Mouse (Mus musculus) granulocyte monocyte progenitor cell, adult 5-6 weeks (primary cell): ENCODE results near the gene Myzap. TPM values are rescaled to one million over a fixed set of nuclear protein-coding genes. Genes with fewer than 3 reads are reported as not detected.
"Not testable (repeated sequence)": the region's sequence is repeated elsewhere in the genome, so short reads cannot be mapped to it uniquely, and the experiment has no call there.

Experiments
- ATAC-seq: replicated peaks from 2 replicates; pipeline ENCODE4 v1.8.0; 2016; ENCODE audit warnings: mild to moderate bottlenecking, moderate TSS enrichment, inconsistent platforms; ENCODE audit not compliant: poor library complexity, severe bottlenecking
- total RNA-seq, 2 experiments: library from RNA; stranded (forward) in 1 of 2; stranded (reverse) in 1 of 2; fragments of 200-712, 200-1000 nt in 1 of 2; fragments of >200 nt in 1 of 2; fragmentation: Nextera tagmentation in 1 of 2; gene quantifications; 2 replicates each; pipeline ENCODE4 v1.2.3; 2014 to 2017

The Myzap gene
- total RNA-seq, 2 experiments from 2014 or later: not detected

DNA sequence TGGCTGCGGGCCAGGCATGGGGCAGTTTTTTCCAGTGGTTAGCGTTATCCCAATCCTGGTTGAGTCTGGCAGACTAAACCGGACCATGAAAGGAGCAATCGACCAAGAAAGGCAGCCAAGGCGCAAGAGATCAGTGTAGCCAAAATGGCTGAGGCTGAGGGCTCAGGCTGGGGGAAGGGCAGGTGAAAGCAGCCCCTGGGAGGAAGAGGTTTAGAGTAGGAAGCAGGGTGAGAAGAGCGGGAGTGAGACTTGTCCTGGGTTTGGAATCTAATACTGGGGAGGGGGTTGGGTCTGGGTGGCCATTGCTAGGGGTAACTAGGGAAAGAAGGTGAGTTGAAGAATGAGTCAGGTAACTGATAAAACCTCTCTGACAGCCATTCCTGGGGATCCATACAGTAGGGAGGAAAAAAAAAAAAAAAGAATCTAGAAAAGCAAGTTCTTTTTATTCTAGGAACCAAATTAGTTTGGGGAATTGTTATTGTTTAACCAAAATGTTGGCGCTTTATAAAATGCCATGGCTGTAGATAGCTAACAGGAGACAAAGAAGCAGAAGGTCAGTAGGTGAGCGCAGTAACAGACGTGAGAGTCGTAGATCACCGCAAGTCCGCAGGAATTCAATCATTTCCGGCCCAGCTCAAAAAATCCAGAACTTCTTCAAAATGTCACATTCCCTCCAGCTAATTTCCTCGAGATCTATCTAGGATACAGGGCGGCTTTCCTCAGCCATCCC, 99.7 kb downstream of the Myzap start:
- ATAC-seq: no peak

DNA sequence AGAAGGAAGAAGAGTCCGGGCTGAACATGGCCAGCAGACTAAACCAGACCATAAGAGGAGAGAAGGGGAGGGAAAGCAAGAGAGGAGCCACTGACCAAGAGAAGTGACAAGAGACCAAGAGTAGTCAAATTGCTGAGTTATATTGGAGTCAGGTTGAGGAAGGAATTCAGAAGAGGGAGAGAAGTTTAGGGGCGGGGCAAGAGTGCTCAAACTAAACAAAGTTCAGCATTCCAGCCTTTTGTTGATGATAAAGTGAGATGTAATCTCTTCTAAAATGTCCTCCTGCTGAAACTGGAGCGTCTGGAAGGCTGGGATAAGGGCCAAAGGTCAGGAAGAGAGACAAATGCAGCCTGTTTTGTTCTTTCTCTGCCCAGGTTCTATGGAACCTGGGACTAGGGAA, 102.1 kb downstream of the Myzap start:
- ATAC-seq: no peak

DNA sequence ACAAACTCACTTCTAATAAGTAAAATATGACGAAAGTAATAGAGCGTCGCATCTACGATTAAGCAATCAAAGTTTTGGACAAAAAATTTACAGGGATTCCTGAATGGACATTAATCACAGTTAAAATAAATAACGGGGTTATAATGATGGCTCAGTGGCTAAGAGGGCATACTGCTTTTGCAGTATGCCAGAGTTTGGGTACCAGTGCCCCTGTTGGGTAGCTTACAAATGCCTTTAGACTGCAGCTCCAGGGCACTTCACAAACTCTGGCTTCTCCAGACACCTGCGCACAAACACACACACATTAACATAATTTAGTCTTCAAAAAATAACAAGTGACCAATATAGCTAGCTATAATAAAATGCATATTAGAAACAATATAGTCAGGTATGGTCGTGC, 106.0 kb downstream of the Myzap start:
- no peak for ATAC-seq

DNA sequence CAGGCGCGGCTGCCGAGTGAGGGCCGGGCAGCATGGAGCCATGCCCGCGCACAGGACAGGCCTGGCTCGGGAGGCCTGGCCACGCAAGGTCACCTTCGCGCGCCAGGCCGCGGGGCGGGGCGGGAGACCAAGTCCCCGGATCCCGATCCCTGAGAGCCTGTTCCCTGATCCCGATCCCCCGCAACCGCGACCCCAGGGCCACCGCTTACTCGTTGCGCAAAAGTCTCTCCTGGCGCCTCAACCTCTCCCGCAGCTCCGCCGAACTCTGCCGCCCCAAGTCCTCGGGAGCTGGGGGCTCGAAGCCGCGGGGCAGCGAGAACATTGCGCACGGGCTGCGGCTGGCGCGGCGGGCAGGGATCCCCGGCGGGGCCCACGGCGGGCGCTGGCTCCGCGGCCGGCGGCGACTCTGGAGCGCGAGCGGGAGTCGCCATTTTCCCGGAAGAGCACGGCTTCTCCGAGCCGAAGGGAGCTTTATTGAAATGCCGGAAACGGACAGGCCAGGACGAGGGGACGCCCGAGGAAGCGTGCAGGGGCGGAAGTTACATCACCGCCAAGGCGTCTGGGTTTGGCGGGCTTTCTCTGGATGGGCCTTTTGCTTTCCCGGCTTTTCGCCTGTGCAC, 106.6 kb downstream of the Myzap start, which contains the start of gene Polr2m:
Polr2m (minus strand) TSS at position 461 of the 620 bp plus-strand sequence.
- ATAC-seq: peak; percentile 98

DNA sequence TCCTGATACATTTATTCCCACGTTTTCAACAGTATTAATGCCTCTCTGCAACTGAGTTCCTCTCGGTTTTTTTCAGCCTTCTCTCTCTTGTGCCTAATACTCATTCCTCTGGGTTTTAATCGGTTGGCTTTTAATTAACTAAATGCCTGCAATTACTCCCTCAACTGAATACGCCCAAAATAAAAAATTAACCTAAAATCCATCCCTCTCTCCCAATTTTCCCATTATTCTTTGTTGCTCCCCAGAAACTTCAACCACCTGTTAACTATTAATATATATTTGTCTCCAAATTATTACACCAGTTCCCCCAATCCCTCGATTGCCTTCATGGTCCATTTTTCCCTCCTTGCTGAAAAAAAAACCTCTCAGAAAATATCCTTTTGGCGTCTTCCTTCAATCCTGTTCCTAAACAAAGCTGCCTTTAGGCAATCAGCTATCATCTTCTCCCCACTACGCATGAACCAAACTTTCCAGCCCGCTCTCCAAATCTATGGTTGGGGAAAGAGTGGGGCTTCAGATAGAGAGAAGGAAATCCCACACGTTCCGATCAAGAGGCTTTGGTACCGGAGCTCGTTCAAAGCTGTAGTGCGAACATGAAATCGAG, 107.2 kb downstream of the Myzap start:
- ATAC-seq: no peak

DNA sequence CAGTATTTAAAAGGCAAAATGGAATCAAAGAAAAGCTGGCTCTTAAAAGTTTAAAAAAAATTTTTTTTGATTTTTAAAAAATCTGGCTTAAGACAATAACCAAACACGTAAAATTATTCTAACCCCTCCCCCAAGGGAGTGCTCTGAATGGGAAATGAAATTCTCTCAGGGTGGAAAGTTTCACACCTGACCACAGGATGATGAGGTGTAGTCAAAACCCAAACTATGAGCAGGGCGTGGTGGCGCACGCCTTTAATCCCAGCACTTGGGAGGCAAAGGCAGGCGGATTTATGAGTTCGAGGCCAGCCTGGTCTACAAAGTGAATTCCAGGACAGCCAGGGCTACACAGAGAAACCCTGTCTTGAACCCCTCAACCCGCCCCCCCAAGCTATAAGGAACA, 108.3 kb downstream of the Myzap start:
- not testable (repeated sequence) for ATAC-seq

DNA sequence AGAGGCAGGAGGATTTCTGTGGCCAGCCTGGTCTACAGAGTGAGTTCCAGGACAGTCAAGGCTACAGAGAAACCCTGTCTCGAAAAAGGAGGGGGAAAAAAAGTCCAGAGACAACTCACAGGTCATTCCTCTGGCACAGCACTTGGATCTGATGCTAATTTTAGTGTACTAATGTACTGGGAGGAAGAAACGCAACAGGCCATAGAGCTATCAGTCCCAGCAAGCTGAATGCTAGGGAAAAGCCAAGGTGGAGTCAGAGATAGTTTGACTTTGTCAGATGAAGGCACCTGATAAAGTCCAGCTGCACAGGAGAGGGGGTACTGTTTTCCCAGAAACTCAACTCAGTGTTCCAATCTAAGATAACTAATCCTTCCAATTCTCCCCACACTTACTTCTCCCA, 111.9 kb downstream of the Myzap start:
- no peak for ATAC-seq

DNA sequence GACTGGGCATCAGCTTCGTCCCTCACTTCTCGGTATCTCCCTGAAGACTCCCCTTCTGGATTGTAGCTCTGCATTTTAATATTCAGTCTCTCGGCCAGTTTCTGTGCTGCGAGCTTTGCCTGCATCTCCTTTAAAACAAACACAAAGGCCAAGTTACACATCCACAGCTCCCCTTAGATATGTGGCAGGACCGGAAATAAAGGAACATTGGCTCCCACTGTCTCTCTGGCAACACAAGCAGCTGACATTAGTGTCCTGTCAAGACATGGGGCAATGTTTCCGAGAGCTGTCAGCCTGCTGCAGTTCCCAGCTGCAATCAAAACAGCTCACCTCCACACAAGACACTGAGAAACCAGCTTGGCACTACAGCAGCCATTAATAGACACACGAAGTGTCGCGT, 112.7 kb downstream of the Myzap start:
- ATAC-seq: no peak

DNA sequence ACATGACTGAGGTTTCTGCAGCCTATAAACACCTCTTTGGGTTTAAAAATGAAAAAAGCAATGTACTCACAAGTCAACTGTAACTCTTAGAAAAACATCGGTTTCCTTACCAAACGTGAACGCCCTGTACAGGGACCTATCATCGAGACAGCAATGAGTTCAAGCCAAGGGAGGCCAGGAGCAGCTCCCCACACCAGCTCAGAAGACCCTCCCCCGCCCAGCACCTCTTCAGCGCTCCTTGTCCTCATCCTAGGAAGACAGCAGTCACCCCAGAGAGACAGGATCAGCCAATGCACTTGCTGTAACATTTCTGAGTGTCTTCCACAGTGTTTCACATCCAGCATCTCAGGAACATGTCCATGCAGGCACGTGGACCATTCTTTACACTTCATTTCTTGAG, 113.6 kb downstream of the Myzap start:
- no peak for ATAC-seq

DNA sequence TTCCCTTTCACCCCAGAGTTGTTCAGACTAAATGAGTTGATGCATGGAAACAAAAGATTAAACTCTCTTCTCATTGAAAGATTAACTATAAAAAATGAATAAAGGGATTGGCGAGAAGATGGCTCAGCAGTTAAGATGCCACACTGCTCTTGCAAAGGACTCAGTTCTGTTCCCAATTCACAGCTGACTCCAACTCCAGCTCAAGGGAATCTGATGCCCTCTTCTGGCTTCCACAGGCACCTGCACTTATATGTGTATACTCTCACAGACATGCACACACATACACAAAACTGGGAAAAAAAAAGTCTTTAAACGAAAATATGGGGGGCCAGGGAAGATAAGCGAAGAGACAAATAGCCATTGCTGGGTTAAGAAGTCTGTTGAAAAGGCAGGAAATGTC, 115.6 kb downstream of the Myzap start:
- ATAC-seq: no peak

DNA sequence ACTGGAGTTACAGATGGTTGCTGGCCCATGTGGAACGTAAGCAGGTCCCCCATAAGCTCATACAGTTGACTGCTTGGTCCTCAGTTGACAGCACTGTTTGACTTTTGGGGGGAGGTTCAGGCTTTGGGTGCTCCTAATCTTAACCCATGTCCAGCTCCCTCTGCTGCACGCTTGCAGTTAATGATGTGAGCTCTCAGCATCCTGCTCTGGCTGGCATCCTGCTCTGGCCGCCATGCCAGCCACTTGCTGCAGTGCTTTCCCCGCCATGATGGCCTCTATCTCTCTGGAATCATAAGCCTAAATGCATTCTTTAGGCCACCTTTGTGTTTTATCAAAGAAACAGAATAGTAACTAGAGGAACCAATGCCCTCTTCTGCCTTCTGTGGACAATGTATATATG, 116.6 kb downstream of the Myzap start:
- no peak for ATAC-seq

DNA sequence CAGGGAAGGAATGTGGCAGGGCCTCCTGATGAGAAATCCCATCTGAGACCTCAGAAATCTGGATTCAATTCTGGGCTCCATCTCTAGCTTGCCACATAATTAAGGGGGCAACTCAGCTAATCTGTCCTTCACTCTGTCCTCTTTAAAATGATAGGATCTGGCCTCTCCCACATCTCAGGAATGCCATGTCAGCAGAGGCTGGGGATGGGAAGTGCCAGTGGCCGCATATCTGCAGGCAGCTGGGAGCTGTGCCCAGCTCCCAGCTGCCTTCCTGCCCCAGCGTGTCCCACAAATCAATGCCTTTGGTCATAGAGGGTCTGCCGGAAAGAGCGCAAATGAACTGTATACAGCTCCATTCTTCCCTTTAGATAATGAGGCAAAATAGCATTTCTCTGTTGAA, 124.7 kb downstream of the Myzap start:
- no peak for ATAC-seq

DNA sequence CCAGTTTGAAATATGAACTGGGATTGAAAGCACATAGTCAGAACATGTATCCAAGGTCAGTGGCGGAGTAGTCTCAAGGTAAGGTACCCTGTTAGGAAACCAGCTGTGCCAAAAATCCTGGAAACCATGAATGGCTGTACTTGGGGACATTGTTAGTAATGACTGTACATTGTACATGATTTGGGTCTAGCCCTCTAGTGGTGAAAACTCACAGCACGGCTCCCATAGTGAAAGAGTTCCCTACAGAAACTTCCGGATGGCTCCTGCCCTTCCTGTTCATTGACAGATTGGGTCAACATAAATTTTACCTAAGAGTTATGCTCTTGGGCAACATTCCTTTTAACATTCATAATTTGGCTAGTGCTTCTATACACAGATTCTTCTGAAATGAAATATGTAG, 126.0 kb downstream of the Myzap start:
- peak; percentile 55; the same call in 1 of the 2 replicates for ATAC-seq

DNA sequence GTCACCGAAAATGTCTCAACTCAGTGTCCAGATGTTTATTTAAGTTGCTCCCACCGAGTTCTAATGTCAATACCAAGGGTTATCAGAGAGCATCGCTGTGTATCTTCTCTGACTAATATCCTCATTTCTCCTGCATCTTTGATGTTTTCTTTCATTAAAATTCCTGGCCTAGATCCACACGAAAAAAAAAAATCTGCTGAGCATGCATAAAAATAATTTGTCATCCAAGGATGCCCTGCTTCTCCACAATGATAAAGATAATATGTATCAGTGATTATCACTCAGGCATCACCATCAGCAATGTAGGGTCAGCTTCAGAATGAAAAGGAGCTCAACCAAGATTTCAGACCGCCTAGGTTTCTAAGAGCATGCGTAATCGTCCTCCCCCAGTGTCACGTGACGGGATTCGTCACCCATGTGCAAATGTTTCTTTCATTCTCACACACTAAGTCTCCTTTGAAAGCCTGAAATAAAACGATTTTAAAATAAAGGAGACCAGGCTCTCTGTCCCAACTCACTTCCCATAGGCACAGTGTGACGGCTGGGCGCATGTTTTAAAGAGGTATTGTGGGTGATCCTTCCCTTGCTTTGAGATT, 129.0 kb downstream of the Myzap start:
- ATAC-seq: no peak

DNA sequence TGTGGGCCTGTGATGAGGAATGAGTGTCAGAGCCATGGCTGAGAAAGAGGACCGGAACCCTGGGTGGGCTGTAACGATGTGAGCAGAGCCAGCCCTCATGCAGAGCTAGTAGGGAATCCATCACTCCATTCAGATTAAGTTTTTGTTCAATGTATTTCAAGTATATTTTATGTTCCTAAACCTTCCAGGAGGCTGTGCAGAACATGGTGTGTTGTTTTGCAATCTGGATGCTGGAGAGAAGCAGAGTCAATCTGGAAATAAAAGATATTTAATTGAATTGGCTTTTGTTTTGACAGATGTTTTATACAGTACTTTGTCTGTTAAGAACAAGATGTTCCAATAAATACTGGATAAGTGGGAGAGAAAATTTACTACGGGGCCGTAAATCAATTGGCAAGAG, 135.4 kb downstream of the Myzap start:
- ATAC-seq: no peak

Other genes starting within 250 kb of the Myzap start
- gene Polr2m, start 106.4 kb downstream of the Myzap start, total RNA-seq (2014; fragmentation: Nextera tagmentation): 98.5 and 112 TPM in 2 replicates
- gene Polr2m, start 106.4 kb downstream of the Myzap start, total RNA-seq (2017): 119 and 133 TPM in 2 replicates
- 0.09 TPM in 1 of 2 replicates, not detected in the other for gene Cgnl1, start 179.2 kb upstream of the Myzap start, total RNA-seq (2014; fragmentation: Nextera tagmentation)
- gene Cgnl1, start 179.2 kb upstream of the Myzap start, total RNA-seq (2017): 2.4 TPM in 1 of 2 replicates, not detected in the other